ENCODE assay signal across 23 mouse cellular contexts in the genomic region with DNA sequence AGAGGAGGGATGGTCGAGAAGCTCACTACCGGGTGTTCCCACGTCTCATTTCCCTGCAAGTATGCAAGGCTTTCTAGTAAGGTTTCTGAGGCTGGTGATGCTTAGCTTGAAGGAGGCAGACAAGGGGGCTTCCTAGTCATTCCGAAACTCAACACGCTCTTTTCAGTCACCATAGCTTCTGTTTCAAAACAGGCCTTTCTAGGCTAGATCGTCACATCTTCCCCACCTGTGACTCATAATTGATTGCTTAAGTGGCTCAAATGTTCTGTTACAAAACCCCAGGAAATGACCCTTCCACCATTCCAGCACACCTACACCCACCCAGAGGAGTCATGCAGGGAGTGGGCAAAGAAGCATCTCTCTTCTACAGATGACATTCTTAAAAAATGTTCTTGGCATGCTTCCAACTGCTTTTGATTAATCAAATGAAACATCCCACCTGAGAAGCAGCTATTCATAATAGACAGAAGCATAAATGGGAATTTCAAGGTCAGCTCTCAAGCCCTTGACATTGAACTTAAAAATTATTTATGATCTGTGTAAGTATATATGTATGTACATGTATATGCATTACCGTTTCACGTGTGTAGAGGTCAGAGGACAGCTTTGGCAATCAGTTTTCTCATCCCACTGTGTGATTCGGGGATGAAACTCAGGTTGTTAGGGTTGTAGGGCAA. TPM values are rescaled to one million over a fixed set of nuclear protein-coding genes. Genes with fewer than 3 reads are reported as not detected.
DNase-seq lines count a peak whose midpoint lies in the region; ATAC-seq and TF ChIP-seq lines count a peak whose summit lies in the region.
"Had no signal": no experiment of that assay in that cellular context is flagged by ENCODE, and none has a peak within 500 bp of the region (broad histone marks: within the 10 kb centered on the region; RNA-seq: fewer than 3 reads in every experiment).

No protein-coding gene starts in this region.

- TF ChIP-seq EP300 in liver, postnatal 0 days (IDR thresholded peaks at IDR 0.05; ENCODE audit: low read depth): peak; percentile 76

- H3K4me3 ChIP-seq in liver, postnatal 0 days (ENCODE audit: low read depth, low read length): no peak overlapping the region
- H3K4me3 ChIP-seq: heart, embryonic 13.5 days; layer of hippocampus, adult 2 months; limb, embryonic 12.5 days; midbrain, embryonic 10.5 days; myocyte had no signal

- H3K9me3 ChIP-seq in liver, postnatal 0 days (ENCODE audit: low read length): no peaks in the 10 kb centered on the region
- H3K9me3 ChIP-seq: heart, embryonic 13.5 days; limb, embryonic 12.5 days; midbrain, embryonic 10.5 days had no signal

- no peaks in the 10 kb centered on the region for H3K36me3 ChIP-seq in liver, postnatal 0 days (replicated peaks; ENCODE audit: insufficient read depth, low read length)
- H3K36me3 ChIP-seq: heart, embryonic 13.5 days; limb, embryonic 12.5 days; midbrain, embryonic 10.5 days had no signal

- no peak for TF ChIP-seq CTCF in liver, postnatal 0 days (IDR thresholded peaks at IDR 0.05; ENCODE audit: low read depth)

- peaks cover 13% of the 10 kb centered on the region for H3K4me1 ChIP-seq in liver, postnatal 0 days (ENCODE audit: insufficient read depth)
- H3K4me1 ChIP-seq: limb, embryonic 12.5 days; midbrain, embryonic 10.5 days had no signal

- 78% methylated on average over 9 of the region's 9 CpGs for WGBS in liver, postnatal 0 days (ENCODE audit: insufficient replicate concordance)

- DNase-seq in liver, postnatal 0 days: no peak
- DNase-seq in liver: no peak
- DNase-seq in urinary bladder, postnatal 10 days (ENCODE audit: low spot score): no peak
- DNase-seq in kidney, postnatal 14 days: no peak
- DNase-seq: adrenal gland, postnatal 14 days; cerebellum, adult 9-10 months; embryo, embryonic 11 days; heart, postnatal 4 days; kidney, adult 9 months; lung, embryonic 14.5 days; right cerebral cortex, adult 18-20 months; thymus, postnatal 14 days had no signal

- no peaks in the 10 kb centered on the region for H3K27me3 ChIP-seq in liver, postnatal 0 days (ENCODE audit: insufficient read depth, low read length)
- H3K27me3 ChIP-seq: heart, embryonic 13.5 days; limb, embryonic 12.5 days had no signal

- H3K4me2 ChIP-seq in liver, postnatal 0 days (ENCODE audit: low read depth, low read length): no peak overlapping the region
- H3K4me2 ChIP-seq: heart, embryonic 13.5 days; limb, embryonic 12.5 days; lung, embryonic 14.5 days had no signal

- no peak overlapping the region for H3K27ac ChIP-seq in liver, postnatal 0 days (ENCODE audit: low read depth)
- H3K27ac ChIP-seq: heart, embryonic 13.5 days; hindbrain, postnatal 0 days; layer of hippocampus, adult 2 months; limb, embryonic 12.5 days; midbrain, embryonic 10.5 days had no signal

- ATAC-seq in liver, postnatal 0 days: no peak
- ATAC-seq in CD4-positive, CD25-positive, alpha-beta regulatory T cell, adult 4 months: peak; percentile 64
- peak; percentile 46 for ATAC-seq in activated CD4-positive, CD25-positive, alpha-beta regulatory T cell, adult 4 months
- peak; percentile 68 for ATAC-seq in neutrophil, adult 5-6 weeks (ENCODE audit: extremely low read depth, insufficient number of reproducible peaks, low FRiP score, poor library complexity, severe bottlenecking)
- ATAC-seq: forebrain, embryonic 14.5 days; hindbrain, postnatal 0 days had no signal

- no peak overlapping the region for H3K9ac ChIP-seq in liver, postnatal 0 days (replicated peaks)
- H3K9ac ChIP-seq: heart, embryonic 13.5 days; limb, embryonic 12.5 days; lung, embryonic 14.5 days had no signal

RNA-seq across cellular contexts. Expression of a gene that starts 31.8 kb away (rescaled TPM):
- 2.9 and 3.0 TPM in 2 replicates for polyA plus RNA-seq in liver, postnatal 0 days (2015; fragmentation: Nextera tagmentation; extraction: Ambion mirVana)
- polyA plus RNA-seq in CD4-positive, CD25-positive, alpha-beta regulatory T cell, adult 4 months (2017; shearing (Covaris generic)): under 1 TPM; 0.89 to 0.98 TPM
- polyA plus RNA-seq in activated CD4-positive, CD25-positive, alpha-beta regulatory T cell, adult 4 months (2017; shearing (Covaris generic)): under 1 TPM; 0.77 to 0.80 TPM
- 360 and 362 TPM in 2 replicates for total RNA-seq in neutrophil, adult 5-6 weeks (2017)
- polyA plus RNA-seq: myocyte had no signal

RNA-seq across cellular contexts. Expression of a gene that starts 41.5 kb away (rescaled TPM):
- 0.09 TPM in 1 of 2 replicates, not detected in the other for polyA plus RNA-seq in liver, postnatal 0 days (2015; fragmentation: Nextera tagmentation; extraction: Ambion mirVana)
- not detected for polyA plus RNA-seq in CD4-positive, CD25-positive, alpha-beta regulatory T cell, adult 4 months (2017; shearing (Covaris generic))
- not detected for polyA plus RNA-seq in activated CD4-positive, CD25-positive, alpha-beta regulatory T cell, adult 4 months (2017; shearing (Covaris generic))
- total RNA-seq in neutrophil, adult 5-6 weeks (2017): 1.2 TPM in 1 of 2 replicates, not detected in the other
- total RNA-seq: adrenal gland, postnatal 14 days; heart, postnatal 4 days; hindbrain, postnatal 0 days; layer of hippocampus, adult 2 months; left cerebral cortex, adult 8-10 months had no signal
- polyA plus RNA-seq: forebrain, embryonic 14.5 days; heart, embryonic 13.5 days; hindbrain, postnatal 0 days; limb, embryonic 12.5 days; lung, embryonic 14.5 days; midbrain, embryonic 10.5 days; myocyte had no signal
